Mouse (Mus musculus): ENCODE results near the gene AU021092. TPM values are rescaled to one million over a fixed set of nuclear protein-coding genes. Genes with fewer than 3 reads are reported as not detected.

AU021092 gene
- polyA plus RNA-seq, 1 experiment from 2014 or later: 3.7 TPM

DNA sequence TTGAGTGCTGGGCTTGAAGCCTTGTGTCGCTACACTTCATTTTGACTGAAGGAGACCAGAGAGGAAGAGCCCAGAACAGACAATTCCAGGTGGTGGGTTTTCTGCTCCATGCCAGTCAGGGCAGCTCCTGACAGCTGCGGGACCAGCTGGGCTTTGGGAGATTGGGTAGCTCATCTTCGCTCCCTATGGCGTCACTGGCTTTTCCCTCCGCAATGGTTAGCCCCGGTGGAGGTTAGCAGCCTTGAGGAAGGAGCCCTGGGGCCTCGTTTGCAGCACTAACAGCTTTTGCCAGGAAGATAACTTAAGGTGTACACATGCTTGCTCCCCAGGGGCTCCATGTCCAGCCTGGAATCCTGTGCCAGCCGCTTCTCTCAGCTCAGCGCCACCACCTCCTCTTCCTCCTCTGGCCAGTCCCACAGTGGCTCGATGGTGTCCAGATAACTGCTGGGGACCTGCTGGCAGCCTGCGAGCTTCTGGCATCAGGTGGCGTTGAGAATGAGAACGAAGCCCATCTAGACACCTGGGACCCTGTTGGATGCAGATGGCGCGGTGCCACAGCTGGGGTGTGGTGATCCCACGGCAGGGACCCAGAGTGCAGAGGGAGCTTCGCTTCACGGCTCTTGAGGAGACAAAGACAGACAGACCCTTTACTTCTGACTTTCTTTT lies 38.7 kb downstream of the AU021092 start:
- ATAC-seq (replicated peaks; ENCODE audit: low FRiP score, low TSS enrichment, low read depth) (no peak), DNase-seq (ENCODE audit: low spot score) (no peak)
- WGBS: 84% methylated on average over 18 of the region's 18 CpGs
- Histone ChIP-seq H3K4me1 (replicated peaks; ENCODE audit: control insufficient read depth, insufficient read depth, low read length) (no peaks in the 10 kb centered on the region), H3K4me3 (ENCODE audit: low read depth, low read length) (no peak overlapping the region), H3K4me2 (ENCODE audit: low read length) (no peak overlapping the region), H3K9ac (ENCODE audit: low read length) (no peak overlapping the region), H3K27ac (ENCODE audit: low read depth) (no peak overlapping the region), H3K9me3 (ENCODE audit: control insufficient read depth, low read length) (no peaks in the 10 kb centered on the region), H3K27me3 (replicated peaks; ENCODE audit: control insufficient read depth, insufficient read depth, low read length) (no peaks in the 10 kb centered on the region), H3K36me3 (ENCODE audit: control insufficient read depth, insufficient read depth, low read length) (no peaks in the 10 kb centered on the region)

DNA sequence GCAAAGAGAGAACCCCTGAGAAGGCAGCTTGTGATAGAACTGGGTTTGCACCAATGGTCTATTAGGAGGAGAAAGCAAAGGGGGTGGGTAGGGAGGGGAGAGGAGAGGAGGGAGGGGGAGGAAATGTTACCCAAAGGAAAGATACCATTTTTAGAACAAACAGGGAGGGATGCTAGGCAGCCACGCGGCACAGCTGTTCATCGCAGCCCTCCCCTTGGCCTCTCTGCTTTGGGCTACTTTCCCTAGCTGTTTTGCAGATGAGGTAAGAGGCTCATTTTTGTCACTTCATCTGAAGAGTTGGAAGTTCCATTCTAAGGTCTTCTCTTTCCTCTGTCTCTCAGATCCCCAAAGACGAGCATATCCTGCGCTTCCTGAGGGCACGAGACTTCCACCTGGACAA lies 49.5 kb downstream of the AU021092 start:
- H3K9ac ChIP-seq (ENCODE audit: low read length): no peak overlapping the region
- no peak overlapping the region for H3K27ac ChIP-seq (ENCODE audit: low read depth)
- no peaks in the 10 kb centered on the region for H3K27me3 ChIP-seq (replicated peaks; ENCODE audit: control insufficient read depth, insufficient read depth, low read length)
- ATAC-seq (replicated peaks; ENCODE audit: low FRiP score, low TSS enrichment, low read depth) (no peak), DNase-seq (ENCODE audit: low spot score) (no peak)
- no peaks in the 10 kb centered on the region for H3K4me1 ChIP-seq (replicated peaks; ENCODE audit: control insufficient read depth, insufficient read depth, low read length)
- 90% methylated on average over 6 of the region's 6 CpGs for WGBS
- no peaks in the 10 kb centered on the region for H3K9me3 ChIP-seq (ENCODE audit: control insufficient read depth, low read length)
- no peak overlapping the region for H3K4me3 ChIP-seq (ENCODE audit: low read depth, low read length)
- H3K4me2 ChIP-seq (ENCODE audit: low read length): no peak overlapping the region
- H3K36me3 ChIP-seq (ENCODE audit: control insufficient read depth, insufficient read depth, low read length): no peaks in the 10 kb centered on the region

DNA sequence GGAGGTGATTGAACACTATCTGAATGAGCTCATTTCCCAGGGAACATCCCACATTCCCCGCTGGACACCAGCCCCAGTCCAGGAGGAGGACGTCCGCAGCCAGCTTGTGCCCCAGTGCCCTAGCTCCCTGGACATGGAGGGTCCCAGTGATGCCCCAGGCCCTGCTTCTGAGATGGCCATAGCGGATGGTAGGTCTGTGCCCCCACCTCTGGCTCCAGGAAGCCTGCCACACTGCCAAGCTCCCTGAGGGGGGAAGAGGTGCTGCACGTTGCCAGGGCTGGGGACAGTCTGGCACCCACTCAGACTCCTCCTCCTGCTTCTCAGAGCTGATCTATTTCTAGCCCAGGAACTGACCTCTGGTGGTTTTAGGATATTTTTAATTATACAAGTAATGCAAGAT lies 53.3 kb downstream of the AU021092 start:
- Histone ChIP-seq H3K9ac (ENCODE audit: low read length) (no peak overlapping the region), H3K4me1 (replicated peaks; ENCODE audit: control insufficient read depth, insufficient read depth, low read length) (no peaks in the 10 kb centered on the region), H3K27me3 (replicated peaks; ENCODE audit: control insufficient read depth, insufficient read depth, low read length) (no peaks in the 10 kb centered on the region), H3K36me3 (ENCODE audit: control insufficient read depth, insufficient read depth, low read length) (no peaks in the 10 kb centered on the region), H3K4me2 (ENCODE audit: low read length) (no peak overlapping the region), H3K4me3 (ENCODE audit: low read depth, low read length) (no peak overlapping the region), H3K27ac (ENCODE audit: low read depth) (no peak overlapping the region), H3K9me3 (ENCODE audit: control insufficient read depth, low read length) (no peaks in the 10 kb centered on the region)
- 69% methylated on average over 5 of the region's 5 CpGs for WGBS
- DNase-seq (ENCODE audit: low spot score) (no peak), ATAC-seq (replicated peaks; ENCODE audit: low FRiP score, low TSS enrichment, low read depth) (no peak)

DNA sequence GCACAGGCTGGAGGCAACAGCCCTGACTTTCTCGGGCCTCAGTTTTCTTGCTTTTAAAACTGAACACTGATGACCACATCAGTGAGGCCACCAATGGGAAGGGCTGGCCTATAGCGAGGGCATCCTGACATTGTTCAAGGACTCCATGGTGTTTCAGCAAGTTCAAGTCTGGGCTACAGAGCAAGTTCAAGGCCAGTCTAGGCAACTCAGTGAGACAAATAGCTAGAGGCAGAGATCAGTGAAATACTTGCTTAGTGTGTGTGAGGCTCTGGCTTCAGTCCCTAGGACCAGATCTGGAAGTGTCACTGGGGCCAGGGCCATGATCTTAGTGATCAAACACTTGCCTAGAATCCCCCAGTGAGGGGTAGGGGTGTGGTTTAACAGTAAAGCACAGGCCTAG lies 54.1 kb downstream of the AU021092 start:
- 84% methylated on average over 2 of the region's 2 CpGs for WGBS
- H3K4me2 ChIP-seq (ENCODE audit: low read length): no peak overlapping the region

DNA sequence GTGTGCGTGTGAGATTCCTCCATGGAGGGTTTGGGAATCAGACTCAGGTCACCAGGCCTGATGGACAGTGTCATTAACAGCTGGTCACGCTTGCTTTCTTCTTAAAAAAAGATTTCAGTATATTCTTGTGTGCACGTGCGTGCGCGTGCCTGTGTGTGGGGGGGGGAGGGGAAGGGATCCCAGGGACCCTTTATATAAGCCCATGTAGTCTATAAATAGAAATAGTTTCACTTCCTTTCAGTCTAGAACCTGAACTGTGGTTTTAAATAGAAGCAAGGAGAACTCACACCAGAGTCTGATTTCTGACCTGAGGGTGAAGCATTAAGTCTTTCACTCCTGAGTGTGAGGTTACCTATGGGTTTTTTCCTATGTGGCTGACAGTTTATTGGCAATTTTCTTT lies 57.8 kb downstream of the AU021092 start:
- Histone ChIP-seq H3K9ac (ENCODE audit: low read length) (no peak overlapping the region), H3K4me1 (replicated peaks; ENCODE audit: control insufficient read depth, insufficient read depth, low read length) (no peaks in the 10 kb centered on the region), H3K4me3 (ENCODE audit: low read depth, low read length) (no peak overlapping the region), H3K36me3 (ENCODE audit: control insufficient read depth, insufficient read depth, low read length) (no peaks in the 10 kb centered on the region), H3K4me2 (ENCODE audit: low read length) (no peak overlapping the region), H3K27ac (ENCODE audit: low read depth) (no peak overlapping the region), H3K27me3 (replicated peaks; ENCODE audit: control insufficient read depth, insufficient read depth, low read length) (no peaks in the 10 kb centered on the region), H3K9me3 (ENCODE audit: control insufficient read depth, low read length) (no peaks in the 10 kb centered on the region)
- WGBS: 85% methylated on average over 6 of the region's 6 CpGs
- DNase-seq (ENCODE audit: low spot score) (no peak), ATAC-seq (replicated peaks; ENCODE audit: low FRiP score, low TSS enrichment, low read depth) (no peak)

More for the DNA sequence above, 54.1 kb downstream of the AU021092 start:
- Histone ChIP-seq H3K4me1 (replicated peaks; ENCODE audit: control insufficient read depth, insufficient read depth, low read length) (no peaks in the 10 kb centered on the region), H3K9ac (ENCODE audit: low read length) (no peak overlapping the region), H3K9me3 (ENCODE audit: control insufficient read depth, low read length) (no peaks in the 10 kb centered on the region), H3K27me3 (replicated peaks; ENCODE audit: control insufficient read depth, insufficient read depth, low read length) (no peaks in the 10 kb centered on the region), H3K27ac (ENCODE audit: low read depth) (no peak overlapping the region), H3K4me3 (ENCODE audit: low read depth, low read length) (no peak overlapping the region), H3K36me3 (ENCODE audit: control insufficient read depth, insufficient read depth, low read length) (no peaks in the 10 kb centered on the region)
- DNase-seq (ENCODE audit: low spot score) (no peak), ATAC-seq (replicated peaks; ENCODE audit: low FRiP score, low TSS enrichment, low read depth) (no peak)

Small RNA genes within 50 kb of the gene (microRNA-seq; reads per million reads assigned to microRNA genes)
- gene Gm23689 (not detected), gene Gm26095 (not detected), gene Mir6364 (not detected)

Other genes with a start within 250 kb of the AU021092 start
- 0.24 TPM in 1 of 2 replicates, not detected in the other for gene Sept12, start 224.4 kb downstream of the AU021092 start, polyA plus RNA-seq (2014; fragmentation: Nextera tagmentation; extraction: Ambion mirVana)
- gene Smim22, start 215.0 kb downstream of the AU021092 start, polyA plus RNA-seq (2014; fragmentation: Nextera tagmentation; extraction: Ambion mirVana): 42.6 and 57.4 TPM in 2 replicates
- gene Rogdi, start 208.7 kb downstream of the AU021092 start, polyA plus RNA-seq (2014; fragmentation: Nextera tagmentation; extraction: Ambion mirVana): 57.0 and 59.3 TPM in 2 replicates
- gene Glyr1, start 172.4 kb downstream of the AU021092 start, polyA plus RNA-seq (2014; fragmentation: Nextera tagmentation; extraction: Ambion mirVana): 93.9 and 101 TPM in 2 replicates
- 22.4 and 22.6 TPM in 2 replicates for gene Ubn1, start 172.2 kb downstream of the AU021092 start, polyA plus RNA-seq (2014; fragmentation: Nextera tagmentation; extraction: Ambion mirVana)
- gene Ppl, start 89.9 kb downstream of the AU021092 start, polyA plus RNA-seq (2014; fragmentation: Nextera tagmentation; extraction: Ambion mirVana): 5.4 and 5.8 TPM in 2 replicates
- gene Sec14l5, start 75.2 kb downstream of the AU021092 start, polyA plus RNA-seq (2014; fragmentation: Nextera tagmentation; extraction: Ambion mirVana): 0.05 and 0.11 TPM in 2 replicates
- gene Nagpa, start 18.3 kb downstream of the AU021092 start, polyA plus RNA-seq (2014; fragmentation: Nextera tagmentation; extraction: Ambion mirVana): 18.5 and 20.0 TPM in 2 replicates
- 28.7 and 32.1 TPM in 2 replicates for gene Alg1, start 11.3 kb upstream of the AU021092 start, polyA plus RNA-seq (2014; fragmentation: Nextera tagmentation; extraction: Ambion mirVana)
- 42.1 and 42.8 TPM in 2 replicates for gene Eef2kmt, start 33.7 kb upstream of the AU021092 start, polyA plus RNA-seq (2014; fragmentation: Nextera tagmentation; extraction: Ambion mirVana)